Mouse (Mus musculus): ENCODE measurements around the gene Prex1. TPM values are rescaled to one million over a fixed set of nuclear protein-coding genes. Genes with fewer than 3 reads are reported as not detected.

The Prex1 gene
- polyA plus RNA-seq, 1 experiment from 2014 or later = 12.4 TPM

DNA sequence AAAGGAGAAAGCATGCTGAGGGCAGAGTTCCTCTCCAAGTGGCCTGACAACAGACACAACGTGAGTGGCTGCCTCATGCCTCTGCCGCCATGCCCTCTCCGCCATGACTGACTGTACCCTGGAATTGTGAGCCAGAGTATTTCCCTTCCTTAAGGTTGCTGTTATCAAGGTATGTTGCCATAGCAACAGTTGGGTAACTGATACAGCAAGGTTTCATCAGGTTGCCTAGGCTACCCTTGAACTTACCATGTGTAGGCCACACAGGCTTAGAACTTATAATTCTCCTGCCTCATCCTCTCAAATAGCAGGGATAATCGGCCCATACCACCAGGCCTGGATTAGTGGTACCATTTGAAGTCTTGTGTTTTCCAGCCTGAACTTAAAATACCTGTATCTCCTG, 58.3 kb downstream of the Prex1 start:
- H3K4me2 ChIP-seq = no peak overlapping the region
- ATAC-seq (ENCODE audit: insufficient read depth, low FRiP score, low read depth) = no peak
- peak overlapping the region; percentile 63; the same call in 1 of the 2 replicates for H3K27ac ChIP-seq
- peaks cover 31% of the 10 kb centered on the region for H3K4me1 ChIP-seq
- H3K4me3 ChIP-seq (replicated peaks) = no peak overlapping the region
- WGBS = 77% methylated on average over 4 of the region's 4 CpGs
- no peak overlapping the region for H3K9ac ChIP-seq
- no peaks in the 10 kb centered on the region for H3K9me3 ChIP-seq
- no peaks in the 10 kb centered on the region for H3K36me3 ChIP-seq
- no peaks in the 10 kb centered on the region for H3K27me3 ChIP-seq (replicated peaks)

DNA sequence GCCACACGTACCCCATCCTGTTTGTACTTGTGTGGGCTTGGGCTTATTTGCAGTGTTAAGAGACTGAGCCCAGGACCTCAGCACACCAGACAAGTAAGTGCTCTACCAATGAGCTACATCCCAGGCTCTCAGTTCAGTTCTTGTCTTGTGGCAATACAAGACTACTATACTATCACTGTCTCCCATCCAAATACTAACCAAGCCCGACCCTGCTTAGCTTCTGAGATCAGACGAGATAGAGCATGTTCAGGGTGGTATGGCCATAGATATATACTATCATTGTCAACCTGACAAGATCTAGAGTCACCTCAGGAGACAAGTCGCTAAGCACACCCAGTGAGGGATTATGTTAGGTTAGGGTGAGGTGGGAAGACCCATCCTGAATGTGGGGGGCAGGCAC, 58.8 kb downstream of the Prex1 start:
- Histone ChIP-seq H3K27ac (no peak overlapping the region), H3K36me3 (no peaks in the 10 kb centered on the region), H3K4me1 (peaks cover 31% of the 10 kb centered on the region), H3K9me3 (no peaks in the 10 kb centered on the region), H3K9ac (no peak overlapping the region), H3K4me3 (replicated peaks) (no peak overlapping the region), H3K27me3 (replicated peaks) (no peaks in the 10 kb centered on the region), H3K4me2 (no peak overlapping the region)
- 80% methylated on average over 4 of the region's 4 CpGs for WGBS
- ATAC-seq (ENCODE audit: insufficient read depth, low FRiP score, low read depth) = no peak

DNA sequence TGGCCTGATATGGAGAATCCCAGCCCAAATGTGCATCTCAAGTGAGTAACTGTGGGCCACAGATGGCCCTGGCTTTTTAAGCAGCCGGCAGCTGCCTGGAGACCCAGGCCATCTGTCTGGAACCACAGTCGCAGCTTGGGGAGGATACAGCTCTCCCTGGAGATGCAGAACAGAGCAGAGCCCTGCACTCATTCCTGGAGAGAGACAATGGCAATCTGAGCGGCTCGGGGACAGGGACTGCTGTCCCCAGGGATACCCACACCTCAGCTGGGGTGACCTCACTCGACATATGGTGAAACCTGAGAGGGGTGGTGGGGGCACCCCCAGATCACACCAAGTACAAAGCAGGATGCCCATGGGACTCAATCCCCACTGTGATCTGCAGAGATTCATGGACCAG, 60.1 kb downstream of the Prex1 start:
- WGBS = 37% methylated on average over 5 of the region's 5 CpGs
- H3K36me3 ChIP-seq = no peaks in the 10 kb centered on the region
- H3K9me3 ChIP-seq = no peaks in the 10 kb centered on the region
- no peak overlapping the region for H3K4me3 ChIP-seq (replicated peaks)
- H3K4me2 ChIP-seq = no peak overlapping the region
- H3K27ac ChIP-seq = no peak overlapping the region
- no peak overlapping the region for H3K9ac ChIP-seq
- ATAC-seq (ENCODE audit: insufficient read depth, low FRiP score, low read depth) = no peak
- no peaks in the 10 kb centered on the region for H3K27me3 ChIP-seq (replicated peaks)
- peaks cover 31% of the 10 kb centered on the region for H3K4me1 ChIP-seq

DNA sequence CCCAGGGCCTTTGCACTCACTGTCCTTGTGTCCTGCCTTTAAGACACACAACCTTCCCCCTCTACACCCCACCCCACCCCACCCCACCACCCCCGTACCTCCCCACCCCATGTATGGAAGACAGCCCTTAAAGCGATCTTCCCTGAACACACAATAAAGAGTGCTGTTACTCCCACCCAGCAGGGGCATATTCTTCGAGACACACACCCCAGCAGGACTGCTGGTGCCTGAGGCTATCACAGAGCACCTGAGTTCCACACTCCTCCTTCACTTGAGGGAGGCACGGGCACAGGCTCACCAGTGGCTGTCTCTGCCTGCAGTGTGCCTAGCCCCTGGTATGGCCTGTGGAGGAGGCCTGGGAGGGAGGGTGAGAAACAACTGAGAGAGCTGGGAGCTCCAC, 61.0 kb downstream of the Prex1 start:
- 77% methylated on average over 4 of the region's 4 CpGs for WGBS
- Histone ChIP-seq H3K27me3 (replicated peaks) (no peaks in the 10 kb centered on the region), H3K4me2 (no peak overlapping the region), H3K27ac (no peak overlapping the region), H3K4me3 (replicated peaks) (no peak overlapping the region), H3K36me3 (no peaks in the 10 kb centered on the region), H3K4me1 (peaks cover 24% of the 10 kb centered on the region), H3K9me3 (no peaks in the 10 kb centered on the region), H3K9ac (no peak overlapping the region)
- no peak for ATAC-seq (ENCODE audit: insufficient read depth, low FRiP score, low read depth)

DNA sequence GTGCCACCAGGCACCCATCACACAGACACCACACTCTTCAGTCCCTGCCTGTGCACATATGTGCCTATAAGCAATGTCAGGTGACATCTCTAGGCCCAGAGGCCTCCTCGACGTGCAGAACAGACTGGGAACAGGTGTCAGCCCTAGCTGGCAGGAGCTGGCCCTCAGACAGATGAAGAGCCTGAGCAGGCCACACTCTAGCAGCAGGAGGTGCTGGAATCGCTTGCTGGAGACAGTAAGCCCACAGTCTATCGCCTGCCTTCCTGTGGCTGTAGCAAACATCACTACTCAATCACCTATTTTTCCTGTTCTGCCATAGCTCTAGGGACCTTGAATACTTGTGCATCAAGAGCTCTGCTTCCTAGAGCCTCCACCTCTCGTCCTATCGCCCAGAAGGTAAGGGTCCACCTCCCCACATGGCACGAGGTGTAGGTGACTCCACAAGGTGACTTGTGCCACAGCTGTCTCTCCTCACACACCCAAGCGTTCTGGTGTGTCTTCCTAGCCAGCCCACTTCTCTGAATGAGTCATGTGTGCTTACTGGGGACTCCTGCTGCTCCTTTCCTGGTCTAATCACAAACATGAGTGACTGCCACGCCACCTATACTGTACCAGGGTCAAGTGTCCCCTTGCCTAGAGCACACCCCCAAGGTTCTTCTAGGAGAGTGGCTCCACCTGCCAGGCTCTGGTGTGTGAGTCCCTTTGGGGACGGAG, 62.2 kb downstream of the Prex1 start:
- Histone ChIP-seq H3K4me2 (no peak overlapping the region), H3K4me3 (replicated peaks) (no peak overlapping the region), H3K27ac (peak overlapping the region; percentile 33; the same call in 1 of the 2 replicates), H3K9ac (no peak overlapping the region), H3K36me3 (no peaks in the 10 kb centered on the region), H3K9me3 (no peaks in the 10 kb centered on the region), H3K27me3 (replicated peaks) (no peaks in the 10 kb centered on the region), H3K4me1 (peaks cover 21% of the 10 kb centered on the region)
- 67% methylated on average over 10 of the region's 10 CpGs for WGBS
- peak; percentile 29; the same call in 1 of the 2 replicates for ATAC-seq (ENCODE audit: insufficient read depth, low FRiP score, low read depth)

DNA sequence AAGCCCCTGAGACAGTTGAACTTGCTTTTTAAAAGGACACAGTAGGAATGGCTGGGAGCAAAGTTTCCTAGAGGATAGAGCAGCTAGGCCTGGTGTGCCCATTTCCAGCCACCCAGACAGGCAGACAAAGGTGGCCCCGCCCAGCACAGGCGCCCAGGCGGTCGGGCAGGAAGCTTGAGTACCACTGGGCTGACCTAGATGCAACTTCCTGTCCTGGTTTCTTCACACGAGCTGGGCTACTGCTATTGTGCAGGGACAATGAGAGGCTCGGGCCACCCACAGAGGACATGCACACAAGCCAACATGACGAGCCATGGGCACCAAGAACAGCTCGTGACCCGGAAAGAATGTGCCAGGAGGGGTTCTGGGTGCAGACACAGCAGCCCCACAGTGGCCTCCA, 63.2 kb downstream of the Prex1 start:
- Histone ChIP-seq H3K9me3 (no peaks in the 10 kb centered on the region), H3K36me3 (no peaks in the 10 kb centered on the region), H3K9ac (no peak overlapping the region), H3K27ac (no peak overlapping the region), H3K4me2 (no peak overlapping the region), H3K4me3 (replicated peaks) (no peak overlapping the region), H3K4me1 (peaks cover 11% of the 10 kb centered on the region), H3K27me3 (replicated peaks) (no peaks in the 10 kb centered on the region)
- no peak for ATAC-seq (ENCODE audit: insufficient read depth, low FRiP score, low read depth)
- WGBS = 61% methylated on average over 9 of the region's 9 CpGs

DNA sequence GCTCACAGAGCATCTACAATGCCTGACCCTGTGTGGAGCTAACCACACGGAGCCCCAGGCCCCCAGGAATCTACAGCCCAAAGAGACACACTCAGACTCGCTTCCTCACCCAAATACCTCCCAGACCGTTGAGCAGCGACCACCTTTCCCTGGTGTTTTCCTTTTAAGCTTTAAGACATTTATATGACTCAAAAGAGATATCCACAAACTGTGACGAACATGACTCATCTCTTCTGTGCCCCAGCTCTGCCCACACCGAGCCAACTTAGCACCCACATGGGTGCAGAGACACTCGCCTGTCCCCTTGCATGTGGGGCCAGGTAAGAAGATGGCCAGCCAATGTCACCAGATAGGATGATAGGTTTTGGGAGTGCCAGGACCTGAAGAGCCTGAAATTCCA, 66.4 kb downstream of the Prex1 start:
- Histone ChIP-seq H3K9ac (no peak overlapping the region), H3K36me3 (no peaks in the 10 kb centered on the region), H3K4me3 (replicated peaks) (no peak overlapping the region), H3K27ac (no peak overlapping the region), H3K27me3 (replicated peaks) (no peaks in the 10 kb centered on the region), H3K4me1 (no peaks in the 10 kb centered on the region), H3K4me2 (no peak overlapping the region), H3K9me3 (no peaks in the 10 kb centered on the region)
- 72% methylated on average over 7 of the region's 7 CpGs for WGBS
- no peak for ATAC-seq (ENCODE audit: insufficient read depth, low FRiP score, low read depth)

DNA sequence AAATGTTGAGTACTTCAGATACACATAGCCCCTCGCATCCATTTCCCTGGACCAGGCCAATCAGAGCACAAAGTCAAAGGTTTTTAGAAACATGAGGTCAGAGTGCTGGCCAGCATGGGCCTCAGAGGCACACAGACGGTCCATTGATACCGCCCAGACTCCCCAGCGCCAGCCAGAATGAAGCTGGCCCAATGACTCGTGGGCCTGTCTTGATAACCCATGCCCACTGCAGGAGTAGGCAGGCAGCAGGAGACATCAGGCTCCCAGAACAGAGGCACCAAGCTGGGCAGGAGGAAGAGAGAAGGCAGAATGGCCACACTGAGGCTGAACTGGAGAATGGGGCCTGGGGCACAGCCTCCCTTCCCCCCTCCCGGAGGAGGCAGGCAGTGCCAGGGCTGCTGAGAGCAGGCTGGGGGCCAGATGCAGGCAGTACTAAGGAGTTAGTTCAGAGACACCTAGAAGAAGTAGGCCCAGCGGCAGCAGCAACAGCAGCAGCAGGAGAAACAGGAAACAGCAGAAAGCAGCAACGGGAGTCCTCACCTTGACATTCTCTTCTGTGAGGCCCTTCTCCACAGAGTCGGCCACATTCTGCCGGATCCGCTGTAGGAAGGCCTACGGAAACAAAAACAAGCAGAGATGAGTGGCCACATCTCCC, 67.1 kb downstream of the Prex1 start:
- H3K9ac ChIP-seq = no peak overlapping the region
- WGBS = 72% methylated on average over 12 of the region's 12 CpGs
- H3K4me2 ChIP-seq = no peak overlapping the region
- no peaks in the 10 kb centered on the region for H3K27me3 ChIP-seq (replicated peaks)
- no peak overlapping the region for H3K27ac ChIP-seq
- no peak overlapping the region for H3K4me3 ChIP-seq (replicated peaks)
- H3K9me3 ChIP-seq = no peaks in the 10 kb centered on the region
- no peaks in the 10 kb centered on the region for H3K4me1 ChIP-seq
- no peak for ATAC-seq (ENCODE audit: insufficient read depth, low FRiP score, low read depth)
- no peaks in the 10 kb centered on the region for H3K36me3 ChIP-seq

DNA sequence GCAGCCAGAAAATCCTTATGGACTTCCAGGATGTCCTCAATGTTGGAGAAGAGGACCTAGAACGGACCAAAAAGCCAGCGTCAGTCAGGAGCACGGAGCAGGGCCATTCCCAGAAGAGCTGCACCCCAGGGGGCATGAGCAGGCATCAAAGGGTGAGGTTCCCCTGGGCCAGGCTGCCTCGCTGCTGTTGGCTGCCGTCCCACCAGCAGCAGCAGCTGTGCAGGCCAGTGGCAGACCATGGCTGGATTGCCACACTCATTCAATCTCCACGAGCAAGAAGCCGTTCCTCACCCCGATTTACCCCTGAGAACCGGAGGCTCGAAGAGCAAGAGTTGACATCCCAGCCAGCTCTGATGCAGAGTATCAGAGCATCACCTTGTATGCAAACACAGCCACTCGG, 68.8 kb downstream of the Prex1 start:
- 76% methylated on average over 11 of the region's 11 CpGs for WGBS
- H3K27me3 ChIP-seq (replicated peaks) = no peaks in the 10 kb centered on the region
- H3K9me3 ChIP-seq = no peaks in the 10 kb centered on the region
- no peaks in the 10 kb centered on the region for H3K4me1 ChIP-seq
- no peak for ATAC-seq (ENCODE audit: insufficient read depth, low FRiP score, low read depth)
- H3K36me3 ChIP-seq = no peaks in the 10 kb centered on the region
- H3K9ac ChIP-seq = no peak overlapping the region
- H3K4me2 ChIP-seq = no peak overlapping the region
- H3K4me3 ChIP-seq (replicated peaks) = no peak overlapping the region
- H3K27ac ChIP-seq = no peak overlapping the region

DNA sequence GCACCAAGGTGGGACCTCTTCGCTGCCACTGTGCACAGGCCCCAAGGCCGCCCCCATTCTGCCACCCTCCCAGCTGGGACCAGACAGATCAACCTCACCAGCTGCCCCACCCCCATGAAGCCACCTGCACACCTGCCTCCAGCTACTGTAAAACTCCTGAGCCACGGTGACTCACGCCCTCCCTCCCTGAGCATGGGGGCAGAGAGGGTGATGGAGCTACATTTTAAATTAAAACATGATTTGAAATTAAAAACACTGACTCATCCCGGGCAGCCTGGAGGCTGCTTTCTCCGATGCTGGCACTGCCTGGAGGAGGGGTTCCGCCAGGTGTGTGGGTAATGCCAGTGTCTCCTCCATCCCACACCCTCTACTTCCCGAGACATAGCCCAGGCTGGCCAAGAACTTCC, 71.0 kb downstream of the Prex1 start:
- H3K9ac ChIP-seq = no peak overlapping the region
- no peak for ATAC-seq (ENCODE audit: insufficient read depth, low FRiP score, low read depth)
- H3K27me3 ChIP-seq (replicated peaks) = no peaks in the 10 kb centered on the region
- H3K27ac ChIP-seq = no peak overlapping the region
- no peaks in the 10 kb centered on the region for H3K9me3 ChIP-seq
- no peak overlapping the region for H3K4me2 ChIP-seq
- 86% methylated on average over 8 of the region's 8 CpGs for WGBS
- 0 out of 2 replicates have a peak, but pooled peaks cover 4% of the 10 kb centered on the region for H3K4me1 ChIP-seq
- no peak overlapping the region for H3K4me3 ChIP-seq (replicated peaks)
- H3K36me3 ChIP-seq = no peaks in the 10 kb centered on the region

DNA sequence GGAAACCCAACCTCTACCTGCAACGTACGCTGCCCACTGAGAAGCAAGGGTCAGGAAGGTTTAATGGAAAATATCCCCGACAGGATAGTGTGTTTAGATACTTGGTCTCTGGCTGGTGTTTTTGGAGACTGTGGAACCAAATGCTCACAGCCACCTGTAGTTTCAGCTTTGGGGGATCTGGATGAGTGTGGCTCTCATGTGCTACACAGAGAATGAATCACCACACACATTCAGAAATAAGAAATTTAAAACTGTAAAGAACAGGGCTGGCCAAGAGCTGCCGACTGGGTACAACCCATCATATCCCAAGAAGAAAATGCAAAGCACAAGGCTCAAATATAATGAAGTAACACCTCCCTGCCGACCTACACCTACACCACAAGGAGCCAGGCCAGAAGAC, 73.9 kb downstream of the Prex1 start:
- no peaks in the 10 kb centered on the region for H3K9me3 ChIP-seq
- H3K27me3 ChIP-seq (replicated peaks) = no peaks in the 10 kb centered on the region
- H3K4me2 ChIP-seq = no peak overlapping the region
- H3K27ac ChIP-seq = peak overlapping the region; percentile 36; the same call in 1 of the 2 replicates
- H3K36me3 ChIP-seq = no peaks in the 10 kb centered on the region
- no peak overlapping the region for H3K9ac ChIP-seq
- no peak overlapping the region for H3K4me3 ChIP-seq (replicated peaks)
- no peak for ATAC-seq (ENCODE audit: insufficient read depth, low FRiP score, low read depth)
- WGBS = 85% methylated on average over 5 of the region's 5 CpGs
- H3K4me1 ChIP-seq = peaks cover 7% of the 10 kb centered on the region; the same call in 1 of the 2 replicates

DNA sequence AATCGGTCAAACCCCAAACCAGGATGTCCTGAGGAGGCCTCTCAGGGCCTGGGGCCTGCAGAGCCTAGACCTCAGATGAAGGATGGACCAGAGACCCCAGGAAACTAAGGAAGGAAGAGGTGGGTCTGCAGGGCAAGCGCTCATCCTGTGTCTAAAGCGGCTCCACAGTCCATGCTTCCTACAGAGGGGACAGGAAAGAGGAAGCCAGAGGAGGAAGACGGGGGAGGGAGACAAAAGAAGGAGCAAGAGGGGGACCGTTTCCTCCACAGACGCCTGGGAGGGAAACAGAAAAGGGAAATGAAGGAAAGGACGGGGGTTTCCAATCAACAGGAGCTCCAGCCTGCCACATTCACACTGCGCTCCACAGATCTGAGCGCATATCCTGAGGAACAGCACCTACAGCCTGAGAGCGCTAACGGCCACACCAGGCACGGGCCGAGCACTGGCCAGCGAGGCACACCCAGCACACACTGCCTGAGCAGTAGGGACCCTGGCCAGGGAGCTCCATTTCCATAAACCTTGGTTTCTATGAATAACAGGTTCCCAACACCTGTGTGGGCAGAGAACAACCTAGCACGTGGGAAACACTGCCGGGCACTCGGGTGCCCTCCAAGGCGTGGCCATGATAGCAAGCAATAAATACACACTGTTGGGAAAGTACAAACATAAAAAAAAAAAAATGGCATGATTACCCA, 74.5 kb downstream of the Prex1 start:
- H3K36me3 ChIP-seq = no peaks in the 10 kb centered on the region
- peaks cover 7% of the 10 kb centered on the region; the same call in 1 of the 2 replicates for H3K4me1 ChIP-seq
- H3K9me3 ChIP-seq = no peaks in the 10 kb centered on the region
- no peak overlapping the region for H3K4me2 ChIP-seq
- peak overlapping the region; percentile 36 for H3K27ac ChIP-seq
- H3K27me3 ChIP-seq (replicated peaks) = no peaks in the 10 kb centered on the region
- WGBS = 67% methylated on average over 18 of the region's 18 CpGs
- peak; percentile 40; the same call in 1 of the 2 replicates for ATAC-seq (ENCODE audit: insufficient read depth, low FRiP score, low read depth)
- no peak overlapping the region for H3K9ac ChIP-seq
- no peak overlapping the region for H3K4me3 ChIP-seq (replicated peaks)
